Mouse (Mus musculus): ENCODE data around the gene Pygm.

The Pygm gene

DNA sequence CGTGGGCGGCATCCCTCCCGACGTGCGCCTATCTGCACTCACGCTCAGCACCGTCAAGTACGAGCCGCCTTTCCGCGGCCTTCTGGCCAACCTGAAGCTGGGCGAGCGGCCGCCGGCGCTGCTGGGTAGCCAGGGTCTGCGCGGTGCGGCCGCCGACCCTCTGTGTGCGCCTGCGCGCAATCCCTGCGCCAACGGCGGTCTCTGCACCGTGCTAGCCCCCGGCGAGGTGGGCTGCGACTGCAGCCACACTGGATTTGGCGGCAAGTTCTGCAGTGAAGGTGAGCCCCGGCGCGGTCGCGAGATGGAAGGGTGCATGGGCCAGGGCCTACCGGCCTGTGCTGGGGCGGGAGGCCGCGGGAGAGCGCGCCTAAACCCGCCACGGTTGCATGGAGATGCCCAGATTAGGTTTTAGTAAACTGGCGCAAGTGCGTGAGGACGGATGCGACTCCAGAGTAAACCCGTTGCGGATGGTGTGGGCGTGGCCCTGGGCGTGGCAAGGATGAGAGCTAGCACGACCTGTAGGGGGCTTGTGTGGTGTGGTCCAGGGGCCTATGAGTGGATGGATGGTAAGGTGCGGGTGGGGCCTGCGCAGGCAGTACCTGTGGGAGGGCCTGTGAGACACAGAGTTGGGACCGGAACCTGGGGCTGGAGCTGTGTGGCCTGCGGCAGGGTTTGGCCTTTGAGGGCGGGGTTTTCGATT is 44.5 kb downstream of the Pygm start:
- DNase-seq (ENCODE audit: low spot score in 2 of 2): no peak

DNA sequence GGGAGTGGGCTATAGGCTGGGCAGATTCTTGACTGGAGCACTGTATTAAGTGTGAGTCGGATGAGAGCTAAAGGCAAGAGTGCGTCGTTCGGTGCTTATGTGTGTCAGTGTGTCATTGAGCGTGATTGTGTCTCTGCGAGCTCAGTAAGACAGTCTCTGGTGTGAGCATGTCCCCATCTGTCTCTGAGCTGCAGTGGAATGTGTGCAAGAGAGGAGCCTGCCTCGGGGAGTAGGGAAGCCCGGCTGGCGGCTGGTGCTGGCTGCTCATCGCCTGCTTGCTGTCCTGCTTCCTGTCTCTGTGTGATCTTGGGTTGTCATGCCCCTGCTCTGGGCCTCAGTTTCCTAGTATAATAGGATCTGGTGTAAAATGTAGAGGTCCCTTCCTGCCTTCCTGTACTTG is 58.8 kb downstream of the Pygm start:
- no peak for DNase-seq (ENCODE audit: low spot score in 2 of 2)

DNA sequence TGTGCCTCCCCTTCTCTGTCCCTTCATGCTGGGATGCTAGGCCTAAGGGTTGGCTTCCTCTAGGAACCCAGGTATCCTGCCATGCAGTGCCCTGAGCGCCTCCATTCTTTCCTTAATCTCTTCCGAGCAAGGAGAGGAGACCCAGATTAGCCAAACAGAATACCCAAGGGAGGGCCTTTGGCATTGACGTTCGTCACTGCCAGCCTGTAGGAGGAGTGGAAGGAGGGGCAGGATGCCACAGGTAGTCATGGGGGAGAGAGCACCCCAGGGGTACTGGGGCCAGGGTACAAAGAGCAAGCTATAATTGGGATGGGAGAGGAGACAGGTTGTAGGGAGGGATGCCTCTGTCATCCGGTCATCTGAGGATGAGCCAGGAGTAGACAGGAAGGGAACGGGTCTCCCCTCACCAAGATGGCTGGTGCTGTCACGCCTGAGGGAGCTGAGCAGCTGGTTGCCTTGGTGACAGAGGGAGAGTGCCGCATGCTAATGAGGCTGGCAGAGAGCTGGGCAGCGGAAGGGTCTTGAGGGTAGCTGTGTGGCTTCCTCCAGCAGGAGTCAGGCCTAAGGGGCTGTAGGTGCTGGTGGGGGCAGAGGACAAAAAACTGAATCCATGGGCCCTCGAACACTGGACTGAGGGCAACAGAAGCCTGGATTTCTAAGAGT is 61.7 kb downstream of the Pygm start:
- DNase-seq (ENCODE audit: low spot score in 2 of 2): no peak

DNA sequence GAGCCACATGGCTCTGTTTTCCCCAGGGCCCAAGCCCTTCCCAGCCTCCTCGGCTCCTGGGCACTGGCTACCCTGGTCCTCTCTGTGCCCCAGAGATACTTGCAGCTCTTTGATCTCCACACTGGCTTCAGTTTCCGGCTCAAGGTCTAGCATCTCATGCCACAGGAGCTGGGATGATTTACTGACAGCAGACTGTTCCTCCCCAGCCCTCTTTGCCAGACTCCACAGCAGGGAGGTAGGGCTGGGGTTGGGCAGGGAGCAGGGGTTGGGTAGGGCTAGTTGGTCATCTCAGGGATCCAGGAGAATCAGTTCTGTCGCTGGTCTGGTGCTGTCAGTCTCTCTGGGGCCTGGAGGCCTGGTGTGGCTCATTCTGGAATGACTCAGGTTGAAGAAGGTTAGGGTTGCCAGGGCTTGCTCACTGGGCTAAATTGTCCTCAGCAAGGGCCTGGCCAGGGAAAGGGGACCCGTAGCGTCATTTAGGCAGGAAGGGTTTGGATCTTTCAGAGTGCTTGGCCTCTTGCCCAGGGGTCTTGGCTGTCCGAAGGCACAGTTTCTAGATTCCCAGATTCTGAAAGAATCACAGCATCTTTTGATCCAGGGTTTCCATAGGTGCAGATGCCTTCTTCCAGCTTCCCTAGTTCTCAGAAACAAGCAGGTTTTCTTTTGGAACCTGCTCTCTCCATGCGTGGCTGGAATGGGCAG is 62.7 kb downstream of the Pygm start:
- DNase-seq (ENCODE audit: low spot score in 2 of 2): no peak
